Mouse (Mus musculus): ENCODE data around the gene Icam4.

GRCm38 (mm10) chr9:21067006-21067684 lies 38.0 kb downstream of the Icam4 start, which contains the start of gene Zglp1:
- TF ChIP-seq CTCF (IDR thresholded peaks at IDR 0.05; ENCODE audit: control insufficient read depth, insufficient read depth, insufficient read length) (no peak), CEBPB (IDR thresholded peaks at IDR 0.05; ENCODE audit: low read depth) (no peak)
